Mouse (Mus musculus) common myeloid progenitor, adult 5-6 weeks (primary cell): ENCODE data around the gene Mcu. TPM values are rescaled to one million over a fixed set of nuclear protein-coding genes. Genes with fewer than 3 reads are reported as not detected.

Experiments used
- ATAC-seq: replicated peaks from 2 replicates; pipeline ENCODE4 v1.8.0; 2016; ENCODE audit warnings: low read depth, mild to moderate bottlenecking, moderate TSS enrichment, inconsistent platforms; ENCODE audit not compliant: poor library complexity, severe bottlenecking
- total RNA-seq: library from RNA; stranded (forward); fragments of 200-1000, 187-1606 nt; gene quantifications from 2 replicates; pipeline ENCODE4 v1.2.3, GENCODE M21; 2017

Mcu gene
- total RNA-seq, 1 experiment from 2014 or later, result 25.4 TPM

- ATAC-seq, result no peak
Measured at GRCm38 (mm10) chr10:59615411-59615810, 1.1 kb downstream of the Mcu start.

GRCm38 (mm10) chr10:59614141-59614540 lies 2.4 kb downstream of the Mcu start:
- no peak for ATAC-seq

- no peak for ATAC-seq
Measured at GRCm38 (mm10) chr10:59613276-59613675, 3.2 kb downstream of the Mcu start.

GRCm38 (mm10) chr10:59604879-59605464 lies 11.5 kb downstream of the Mcu start:
- ATAC-seq, result peak; percentile 30; the same call in 1 of the 2 replicates

- ATAC-seq, result no peak
Measured at GRCm38 (mm10) chr10:59603843-59604242, 12.6 kb downstream of the Mcu start.

- ATAC-seq, result no peak
Measured at GRCm38 (mm10) chr10:59602891-59603290, 13.6 kb downstream of the Mcu start.

GRCm38 (mm10) chr10:59602043-59602442 lies 14.4 kb downstream of the Mcu start:
- no peak for ATAC-seq

GRCm38 (mm10) chr10:59600516-59600915 lies 16.0 kb downstream of the Mcu start:
- no peak for ATAC-seq

GRCm38 (mm10) chr10:59593826-59594570 lies 22.5 kb downstream of the Mcu start:
- peak; percentile 48 for ATAC-seq

GRCm38 (mm10) chr10:59590606-59591005 lies 25.9 kb downstream of the Mcu start:
- ATAC-seq, result no peak

GRCm38 (mm10) chr10:59589856-59590255 lies 26.6 kb downstream of the Mcu start:
- peak; percentile 56 for ATAC-seq

- ATAC-seq, result peak; percentile 91
Measured at GRCm38 (mm10) chr10:59589420-59589819, 27.1 kb downstream of the Mcu start.

- ATAC-seq, result no peak
Measured at GRCm38 (mm10) chr10:59588135-59588534, 28.4 kb downstream of the Mcu start.

- no peak for ATAC-seq
Measured at GRCm38 (mm10) chr10:59586821-59587220, 29.7 kb downstream of the Mcu start.

GRCm38 (mm10) chr10:59585621-59586020 lies 30.9 kb downstream of the Mcu start:
- no peak for ATAC-seq

GRCm38 (mm10) chr10:59581826-59582543 lies 34.5 kb downstream of the Mcu start:
- no peak for ATAC-seq

GRCm38 (mm10) chr10:59580593-59581149 lies 35.8 kb downstream of the Mcu start:
- no peak for ATAC-seq

GRCm38 (mm10) chr10:59579645-59580044 lies 36.8 kb downstream of the Mcu start:
- no peak for ATAC-seq

GRCm38 (mm10) chr10:59577871-59578801 lies 38.4 kb downstream of the Mcu start:
- ATAC-seq, result peak; percentile 94

- no peak for ATAC-seq
Measured at GRCm38 (mm10) chr10:59576305-59576704, 40.2 kb downstream of the Mcu start.
